Mouse (Mus musculus) v-Abl transformed pro-B cells (cell line): ENCODE data around the gene Cdc42ep1.

Experiments
- in situ Hi-C, 2 experiments: fragments of 400-800 bp; cut with MboI; formaldehyde crosslinking; loops; one replicate each; pipeline ENCODE4 v1.15.1; 2025; ENCODE audit not compliant: unreplicated experiment in 2 of 2

Gene Cdc42ep1

DNA sequence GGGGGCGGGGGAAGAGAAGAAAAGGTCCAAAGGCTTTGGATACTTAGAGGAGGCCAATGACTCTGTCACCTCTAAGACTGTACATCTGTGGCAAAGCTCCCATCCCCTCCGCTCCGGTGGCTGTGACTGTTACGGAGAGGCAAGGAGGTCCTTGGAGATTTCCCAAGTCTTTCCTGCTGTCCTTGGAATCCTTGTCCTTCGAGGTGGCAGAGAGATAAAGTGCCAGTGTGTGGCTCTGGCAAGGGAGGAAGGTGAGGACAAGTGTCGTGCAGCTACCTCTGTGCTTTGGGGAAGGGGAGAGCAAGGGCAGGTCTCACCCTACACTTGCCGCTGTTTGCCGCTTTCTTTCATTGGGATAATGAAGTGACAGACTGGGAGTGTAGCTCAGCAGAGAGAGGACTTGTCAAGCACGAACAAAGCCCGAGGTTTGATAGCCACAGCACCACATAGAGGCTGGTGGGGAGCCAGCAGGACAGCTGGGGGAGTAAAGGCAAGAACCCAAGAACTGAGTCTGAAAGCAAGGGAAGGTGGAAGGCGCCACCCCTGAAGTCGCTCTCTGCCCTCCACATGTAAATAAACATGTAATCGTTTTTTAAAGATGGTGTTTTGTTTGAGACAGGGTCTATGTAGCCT, 31.5 kb downstream of the Cdc42ep1 start:
- in situ Hi-C loops, result no loop called here

DNA sequence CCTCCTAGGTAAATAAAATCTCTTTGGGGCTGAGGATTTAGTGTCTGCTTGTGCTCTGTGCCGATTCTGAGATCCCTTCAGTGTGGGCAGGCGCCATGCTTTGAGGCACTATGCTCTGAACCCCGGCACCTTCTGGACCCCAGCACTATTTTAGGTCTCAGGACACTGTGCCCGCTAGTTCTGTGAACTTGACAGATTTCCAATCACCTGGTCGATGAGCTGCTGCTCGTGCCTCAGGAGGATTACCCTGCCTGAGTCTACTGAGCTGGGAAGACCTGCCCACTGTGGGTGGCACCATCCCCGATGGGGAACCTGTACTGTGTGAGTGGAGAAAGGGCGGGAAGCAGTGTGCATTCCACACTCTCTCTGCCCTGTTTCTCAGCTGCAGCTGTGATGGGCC, 32.6 kb downstream of the Cdc42ep1 start:
- in situ Hi-C loops, result loop anchor here (25.0 kb wide), 2 partner anchors 462 to 812 kb away; partner anchors contain the start of genes Gtpbp1 (in 2 of the 2), Josd1 (in 2 of the 2), Maff (in 1 of the 2) and Pla2g6 (in 1 of the 2)

DNA sequence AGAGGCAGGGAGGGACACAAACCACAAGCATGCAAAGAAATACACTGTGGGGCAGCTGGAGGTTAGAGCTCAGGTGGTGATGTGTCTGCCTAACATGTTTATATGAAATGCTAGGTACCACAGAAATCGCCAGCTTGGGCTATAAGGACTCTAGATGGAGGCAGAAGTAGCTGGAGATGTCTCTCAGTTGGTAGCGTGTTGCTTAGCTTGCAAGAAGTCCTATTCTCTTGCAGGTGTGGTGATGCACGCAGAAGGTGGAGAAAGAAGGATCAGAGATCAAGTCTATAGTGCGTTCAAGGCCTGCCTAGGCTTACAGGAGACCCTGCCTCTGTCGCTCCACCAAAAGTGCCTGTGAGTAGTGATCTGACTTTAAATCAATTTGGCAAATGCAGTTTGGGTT, 33.1 kb downstream of the Cdc42ep1 start:
- in situ Hi-C loops, result loop anchor here (25.0 kb wide), 2 partner anchors 462 to 812 kb away; partner anchors contain the start of genes Gtpbp1 (in 2 of the 2), Josd1 (in 2 of the 2), Maff (in 1 of the 2) and Pla2g6 (in 1 of the 2)

DNA sequence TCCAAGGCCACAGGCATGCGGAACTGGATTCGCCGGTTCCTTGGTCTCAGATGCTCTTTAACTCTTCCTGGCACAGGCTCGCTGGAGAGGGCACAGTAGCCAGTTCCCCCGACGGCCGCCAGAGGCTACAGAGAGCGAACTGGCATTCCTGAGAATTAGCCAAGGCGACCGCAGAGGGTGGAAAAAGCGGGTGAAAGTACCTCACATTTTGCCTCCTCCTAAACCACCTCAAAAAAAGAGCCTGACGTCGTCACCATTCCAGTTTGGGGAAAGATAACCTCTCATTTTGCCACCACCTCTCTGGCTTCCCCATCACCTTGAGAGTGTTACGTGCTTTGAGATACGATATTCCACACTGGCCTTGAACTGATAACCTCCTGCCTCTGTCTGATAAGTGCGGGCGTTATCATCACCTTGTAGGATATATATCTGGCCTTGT, 33.9 kb downstream of the Cdc42ep1 start:
- in situ Hi-C loops, result loop anchor here (25.0 kb wide), 2 partner anchors 461 to 811 kb away; partner anchors contain the start of genes Gtpbp1 (in 2 of the 2), Josd1 (in 2 of the 2), Maff (in 1 of the 2) and Pla2g6 (in 1 of the 2)

DNA sequence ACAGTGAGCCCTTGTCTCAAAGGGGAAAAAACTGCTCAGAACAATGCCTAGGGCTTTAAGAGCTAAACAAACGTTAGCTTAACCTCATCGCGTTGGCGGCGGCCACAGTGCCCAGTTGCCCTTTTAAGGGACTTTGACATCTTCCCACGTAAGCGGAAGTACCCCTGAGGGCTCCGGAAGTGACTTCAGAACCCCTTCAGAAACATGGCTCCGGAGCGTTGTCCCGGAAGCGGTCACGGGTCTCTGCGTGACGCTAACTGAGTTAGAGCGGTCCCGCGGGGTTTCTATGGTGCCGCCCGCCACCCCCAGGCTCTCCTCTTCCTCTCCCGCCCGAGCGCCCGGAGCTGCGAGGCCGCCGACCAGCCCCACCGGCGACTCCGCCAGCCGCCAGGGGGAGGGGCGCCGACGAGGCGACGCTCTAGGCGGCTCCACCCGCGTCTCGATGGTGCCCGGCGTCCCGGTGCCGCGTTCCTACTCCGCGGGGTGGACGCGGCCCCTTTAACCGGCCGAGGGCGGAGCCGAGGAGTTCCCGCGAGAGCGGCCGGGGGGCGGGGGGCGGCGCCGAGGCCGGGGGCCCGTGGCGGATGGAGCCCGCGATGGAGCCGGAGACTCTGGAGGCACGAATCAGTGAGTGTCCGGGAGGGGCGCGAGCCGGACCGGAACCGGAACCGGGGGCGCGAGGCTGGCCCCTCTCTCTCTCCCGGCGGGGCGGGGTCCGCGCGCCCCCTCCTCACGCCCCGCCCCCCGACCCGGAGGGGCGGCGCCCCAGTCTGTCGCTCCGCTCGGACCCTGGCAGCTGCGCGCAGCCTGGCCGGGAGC, 34.8 kb downstream of the Cdc42ep1 start, which contains the start of gene Gga1:
Gga1 (plus strand) TSS at position 200 of the 819 bp plus-strand sequence.
- in situ Hi-C loops, result loop anchor here (25.0 kb wide), 2 partner anchors 460 to 810 kb away; partner anchors contain the start of genes Gtpbp1 (in 2 of the 2), Josd1 (in 2 of the 2), Maff (in 1 of the 2) and Pla2g6 (in 1 of the 2)

DNA sequence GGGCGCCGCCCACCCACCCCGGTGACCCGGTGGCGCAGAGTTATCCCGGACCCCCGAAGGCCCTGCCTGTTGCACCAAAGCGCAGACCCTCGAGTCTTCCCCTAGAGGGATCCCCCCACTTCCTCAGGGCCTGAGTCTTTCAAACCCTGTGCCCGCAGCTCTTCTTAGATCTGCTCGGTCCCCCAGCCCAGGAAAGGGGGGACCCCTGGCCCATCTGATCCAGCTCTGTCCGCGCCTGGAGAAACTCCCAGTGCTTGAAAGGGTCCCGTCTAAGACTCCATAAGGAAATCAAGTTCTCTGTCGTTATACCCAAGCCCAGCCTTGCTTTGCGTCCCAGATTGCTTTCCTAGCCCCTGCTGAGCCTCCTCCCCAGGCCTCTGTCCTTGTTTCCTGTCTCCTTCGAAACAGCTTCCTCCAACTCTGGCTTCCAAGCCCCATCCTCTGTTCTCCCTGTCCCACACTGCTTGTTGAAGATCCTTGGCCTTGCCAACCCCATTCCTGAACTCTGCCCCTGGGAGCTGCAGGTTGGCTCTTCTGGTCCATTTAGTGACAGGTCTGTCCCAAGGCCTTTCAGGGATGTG, 35.5 kb downstream of the Cdc42ep1 start:
- in situ Hi-C loops, result loop anchor here (25.0 kb wide), 2 partner anchors 459 to 809 kb away; partner anchors contain the start of genes Gtpbp1 (in 2 of the 2), Josd1 (in 2 of the 2), Maff (in 1 of the 2) and Pla2g6 (in 1 of the 2)

DNA sequence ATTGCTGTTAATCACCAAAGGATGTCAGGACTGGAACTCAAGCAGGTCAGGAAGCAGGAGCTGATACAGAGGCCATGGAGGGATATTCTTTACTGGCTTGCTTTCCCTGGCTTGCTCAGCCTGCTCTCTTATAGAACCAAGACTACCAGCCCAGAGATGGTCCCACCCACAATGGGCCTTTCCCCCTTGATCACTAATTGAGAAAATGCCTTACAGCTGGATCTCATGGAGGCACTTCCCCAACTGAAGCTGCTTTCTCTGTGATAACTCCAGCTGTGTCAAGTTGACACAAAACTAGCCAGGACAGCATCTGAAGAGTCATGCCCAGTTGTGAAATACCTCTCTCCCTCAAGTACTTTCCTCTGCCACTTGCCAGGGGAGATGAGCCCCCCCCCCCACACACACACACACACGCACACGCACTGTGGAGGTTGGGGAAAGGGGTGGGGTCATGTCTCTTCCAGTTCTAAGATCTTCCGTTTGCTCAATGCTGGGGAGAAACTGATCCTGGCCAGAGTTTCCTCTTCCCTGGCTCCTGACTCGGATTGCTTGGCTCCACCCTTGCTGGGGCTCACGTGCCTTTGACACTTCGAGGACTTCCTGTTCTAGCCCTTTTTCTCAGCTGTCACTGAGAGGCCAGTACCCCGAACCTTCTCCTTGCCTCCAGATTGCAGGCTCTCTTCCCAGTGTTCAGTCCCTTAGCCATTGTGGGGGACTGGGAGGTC, 36.5 kb downstream of the Cdc42ep1 start:
- in situ Hi-C loops, result loop anchor here (25.0 kb wide), 2 partner anchors 458 to 808 kb away; partner anchors contain the start of genes Gtpbp1 (in 2 of the 2), Josd1 (in 2 of the 2), Maff (in 1 of the 2) and Pla2g6 (in 1 of the 2)

DNA sequence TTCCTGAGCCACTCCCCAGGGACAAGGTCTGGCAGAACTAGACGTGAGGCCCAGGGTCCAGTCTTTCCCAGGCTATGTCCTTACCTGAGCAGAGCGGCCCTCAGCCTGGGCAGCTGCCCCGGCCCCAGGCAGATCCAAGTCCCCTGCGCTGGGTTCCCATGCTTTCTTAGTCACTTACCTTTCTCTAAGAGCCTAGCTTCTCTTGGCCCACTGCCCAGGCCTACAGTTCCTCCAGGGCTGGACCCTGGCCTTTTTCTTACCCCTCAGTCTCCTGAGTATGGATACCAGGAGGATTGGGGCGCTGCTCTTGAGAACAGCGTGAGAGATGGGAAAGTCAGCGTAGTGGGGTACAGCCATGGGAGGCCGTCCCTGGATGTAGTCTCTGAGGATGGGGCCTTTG, 38.0 kb downstream of the Cdc42ep1 start:
- in situ Hi-C loops, result loop anchor here (25.0 kb wide), 2 partner anchors 457 to 807 kb away; partner anchors contain the start of genes Gtpbp1 (in 2 of the 2), Josd1 (in 2 of the 2), Maff (in 1 of the 2) and Pla2g6 (in 1 of the 2)

DNA sequence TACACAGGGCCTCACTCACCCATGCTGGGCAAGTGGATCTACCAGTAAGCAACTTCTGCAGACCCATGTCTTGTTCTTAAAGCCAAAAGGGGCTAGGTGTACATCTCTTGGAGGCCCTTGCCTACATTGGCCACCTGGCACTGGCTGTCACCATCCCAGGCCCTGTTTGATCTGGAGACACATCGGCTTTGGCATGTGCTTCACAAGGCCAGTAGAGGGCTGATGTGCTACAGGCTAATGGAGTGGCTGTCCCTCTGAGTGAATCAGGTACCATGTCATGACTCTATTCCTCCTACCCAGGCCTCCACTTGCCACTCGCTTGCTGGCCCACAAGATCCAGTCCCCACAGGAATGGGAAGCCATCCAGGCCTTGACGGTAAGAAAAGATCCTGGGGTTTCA, 39.4 kb downstream of the Cdc42ep1 start:
- in situ Hi-C loops, result loop anchor here (25.0 kb wide), 2 partner anchors 455 to 805 kb away; partner anchors contain the start of genes Gtpbp1 (in 2 of the 2), Josd1 (in 2 of the 2), Maff (in 1 of the 2) and Pla2g6 (in 1 of the 2)

DNA sequence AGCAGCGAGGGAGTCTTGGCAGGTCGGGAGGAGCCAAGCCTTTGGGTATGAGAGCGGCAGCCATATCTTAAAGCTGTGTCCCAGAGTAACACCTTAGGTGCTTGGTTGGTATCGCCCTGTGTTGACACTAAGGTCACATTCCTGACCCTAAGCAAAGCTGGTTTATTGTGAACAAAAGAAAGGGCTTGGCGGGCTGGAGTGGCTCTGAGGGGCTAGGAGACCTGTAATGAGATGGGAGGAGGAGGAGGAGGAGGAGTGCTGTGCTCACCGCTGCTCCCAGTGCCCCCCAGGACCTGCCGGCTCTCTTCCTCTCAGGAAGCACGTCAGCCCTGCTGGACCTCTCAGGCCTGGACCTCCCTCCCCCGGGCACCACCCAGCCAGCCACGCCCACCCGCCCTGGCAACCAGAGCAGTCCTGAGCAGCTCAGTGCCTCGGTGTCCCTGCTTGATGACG, 47.0 kb downstream of the Cdc42ep1 start:
- in situ Hi-C loops, result loop anchor here (25.0 kb wide), 2 partner anchors 448 to 798 kb away; partner anchors contain the start of genes Gtpbp1 (in 2 of the 2), Josd1 (in 2 of the 2), Maff (in 1 of the 2) and Pla2g6 (in 1 of the 2)

DNA sequence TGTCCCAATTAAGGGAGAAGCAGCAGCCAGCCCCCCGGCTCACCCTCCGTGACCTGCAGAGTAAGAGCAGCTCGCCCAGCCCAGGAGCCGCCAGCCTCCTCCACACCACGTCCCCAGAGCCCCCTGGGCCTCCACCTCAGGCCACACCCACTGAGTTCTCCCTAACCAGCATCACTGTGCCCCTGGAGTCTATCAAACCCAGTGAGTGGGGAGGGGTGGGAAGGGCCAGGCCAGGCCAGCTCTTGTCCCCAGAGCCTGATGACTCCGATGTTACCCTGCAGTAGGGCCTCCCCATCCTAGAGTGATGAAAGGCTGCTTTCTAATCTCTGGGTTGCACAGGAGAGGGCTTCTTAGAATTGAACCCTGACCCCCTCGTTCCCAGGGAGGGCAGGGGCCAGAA, 50.0 kb downstream of the Cdc42ep1 start:
- in situ Hi-C loops, result loop anchor here (25.0 kb wide), 2 partner anchors 445 to 795 kb away; partner anchors contain the start of genes Gtpbp1 (in 2 of the 2), Josd1 (in 2 of the 2), Maff (in 1 of the 2) and Pla2g6 (in 1 of the 2)

DNA sequence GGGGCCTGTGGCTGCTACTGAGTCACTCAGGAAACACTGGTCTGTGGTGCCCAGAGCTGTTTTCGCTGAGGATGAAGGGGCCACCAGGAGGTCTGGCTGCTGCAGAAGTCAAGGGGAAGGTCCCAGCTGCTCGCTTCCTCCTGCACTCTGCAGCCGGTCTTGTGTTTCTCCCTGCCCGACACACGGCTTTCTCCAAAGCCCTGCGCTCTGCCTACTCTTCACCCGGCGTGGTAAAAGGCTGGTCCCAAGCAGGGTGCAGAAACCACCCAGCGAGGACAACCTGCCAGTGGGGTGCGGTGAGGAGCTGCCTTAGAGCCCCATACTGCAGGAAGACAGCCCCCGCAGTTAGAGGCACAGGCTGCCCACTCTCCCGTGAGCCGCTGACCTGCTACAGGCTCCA, 52.3 kb downstream of the Cdc42ep1 start:
- in situ Hi-C loops, result loop anchor here (25.0 kb wide), 2 partner anchors 443 to 793 kb away; partner anchors contain the start of genes Gtpbp1 (in 2 of the 2), Josd1 (in 2 of the 2), Maff (in 1 of the 2) and Pla2g6 (in 1 of the 2)

DNA sequence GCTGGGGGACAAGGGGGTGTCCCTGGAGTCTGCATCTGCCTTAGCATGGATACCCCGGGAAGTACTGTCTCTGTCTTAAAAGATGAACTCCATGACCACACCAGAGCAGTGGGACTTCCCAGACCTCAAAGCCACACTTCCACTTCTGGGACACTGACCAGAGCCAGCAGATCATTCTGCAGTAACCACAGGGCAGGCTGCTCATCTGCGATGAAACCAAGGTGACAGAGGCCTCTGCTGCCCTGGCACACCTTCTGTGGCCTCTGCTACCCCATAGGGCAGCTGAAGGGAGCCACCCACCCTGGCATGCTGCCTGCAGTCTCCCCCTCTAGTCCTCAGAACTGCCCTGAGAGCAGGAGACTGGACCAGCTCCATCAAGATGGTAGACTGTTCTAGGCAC, 53.3 kb downstream of the Cdc42ep1 start:
- in situ Hi-C loops, result loop anchor here (25.0 kb wide), 2 partner anchors 442 to 792 kb away; partner anchors contain the start of genes Gtpbp1 (in 2 of the 2), Josd1 (in 2 of the 2), Maff (in 1 of the 2) and Pla2g6 (in 1 of the 2)

DNA sequence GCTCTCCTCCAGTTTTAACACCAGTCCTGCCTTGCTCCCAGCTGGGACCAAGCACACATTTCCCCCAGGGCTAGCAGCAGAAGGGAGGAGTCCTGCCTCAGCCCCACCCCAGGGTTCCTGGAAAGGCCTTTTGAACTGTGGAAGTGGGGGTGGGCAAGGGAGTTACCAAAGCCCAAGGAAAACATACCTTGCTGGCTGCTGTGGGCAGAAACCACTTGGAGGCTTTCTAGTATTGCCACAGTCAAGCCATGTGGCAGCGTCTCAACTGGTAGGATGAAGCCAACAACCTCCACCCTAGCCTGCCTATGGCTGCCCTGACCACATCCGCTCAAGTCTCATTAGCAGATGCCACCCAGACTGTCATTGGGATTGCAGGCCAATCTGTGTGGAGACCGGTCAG, 53.7 kb downstream of the Cdc42ep1 start:
- in situ Hi-C loops, result loop anchor here (25.0 kb wide), 2 partner anchors 441 to 791 kb away; partner anchors contain the start of genes Gtpbp1 (in 2 of the 2), Josd1 (in 2 of the 2), Maff (in 1 of the 2) and Pla2g6 (in 1 of the 2)

DNA sequence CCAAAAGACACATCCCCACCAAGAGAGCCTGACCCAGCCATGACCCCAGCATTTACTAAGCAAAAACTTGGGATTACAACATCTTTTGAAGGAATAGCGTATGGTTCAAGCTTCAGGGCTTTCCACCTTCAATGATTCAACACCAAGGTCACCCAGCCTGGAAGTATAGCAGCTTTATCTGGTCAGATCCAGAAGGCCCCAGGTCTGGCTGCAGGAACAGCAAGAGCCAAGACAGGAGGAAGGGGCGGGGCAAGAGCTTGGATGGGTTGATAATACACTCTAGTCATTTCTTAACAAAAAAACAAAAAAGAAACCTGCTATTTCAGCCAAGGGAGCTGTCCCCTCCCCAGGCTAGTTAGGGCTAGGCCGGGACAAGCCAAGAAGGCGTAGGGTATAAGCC, 55.1 kb downstream of the Cdc42ep1 start:
- in situ Hi-C loops, result loop anchor here (25.0 kb wide), 2 partner anchors 440 to 790 kb away; partner anchors contain the start of genes Gtpbp1 (in 2 of the 2), Josd1 (in 2 of the 2), Maff (in 1 of the 2) and Pla2g6 (in 1 of the 2)

DNA sequence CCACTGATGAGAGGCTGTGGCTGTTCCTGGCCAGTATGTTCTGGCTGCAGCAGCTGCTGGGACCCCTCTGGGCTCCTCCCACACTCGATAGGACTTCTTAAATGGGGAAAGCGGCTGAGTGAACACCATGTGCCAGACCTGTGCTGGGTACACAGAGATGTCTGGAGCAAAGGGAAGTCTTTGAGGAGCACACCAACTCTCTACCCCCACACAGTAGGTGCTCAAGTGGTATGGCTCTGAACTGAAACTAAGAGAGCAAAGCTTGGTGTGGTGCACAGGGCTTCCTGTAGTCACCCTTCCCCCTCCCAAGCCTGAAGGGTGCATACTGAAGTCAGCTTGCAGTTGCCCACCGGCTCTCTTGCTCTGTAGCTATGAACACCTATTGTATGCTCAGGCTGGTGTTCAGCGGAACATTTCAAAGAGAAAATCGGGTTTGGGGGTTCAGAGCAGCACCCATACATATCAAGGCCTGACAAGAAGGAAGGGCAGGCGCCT, 56.1 kb downstream of the Cdc42ep1 start:
- in situ Hi-C loops, result loop anchor here (25.0 kb wide), 2 partner anchors 439 to 789 kb away; partner anchors contain the start of genes Gtpbp1 (in 2 of the 2), Josd1 (in 2 of the 2), Maff (in 1 of the 2) and Pla2g6 (in 1 of the 2)

DNA sequence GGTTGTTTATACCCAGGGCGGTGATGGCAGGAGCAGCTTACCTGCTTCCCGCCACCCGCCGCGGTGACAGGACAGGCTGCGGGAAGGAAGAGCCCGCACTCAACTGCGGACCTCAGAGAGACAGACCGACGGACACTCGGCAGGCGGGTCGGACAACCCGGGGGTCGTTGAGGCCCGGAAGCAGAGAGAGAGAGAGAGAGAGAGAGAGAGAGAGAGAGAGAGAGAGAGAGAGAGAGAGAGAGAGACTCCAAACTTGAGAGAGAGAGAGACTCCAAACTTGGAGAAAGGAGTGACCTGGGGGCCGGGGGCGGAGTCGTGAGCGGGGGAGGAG, 57.0 kb downstream of the Cdc42ep1 start, which contains the start of gene Gm49510:
Gm49510 (plus strand) TSS at position 259 of the 331 bp plus-strand sequence.
- in situ Hi-C loops, result loop anchor here (25.0 kb wide), 2 partner anchors 438 to 788 kb away; partner anchors contain the start of genes Gtpbp1 (in 2 of the 2), Josd1 (in 2 of the 2), Maff (in 1 of the 2) and Pla2g6 (in 1 of the 2)
